Mouse (Mus musculus) forebrain, postnatal 0 days (tissue): ENCODE results near the gene Grin2c. TPM values are rescaled to one million over a fixed set of nuclear protein-coding genes. Genes with fewer than 3 reads are reported as not detected.

Experiments used
- ATAC-seq: fragments of 200-750 bp; cut with Nextera tagmentation; 2 replicates; pipeline ENCODE4 v1.8.0; 2017; ENCODE audit warnings: mild to moderate bottlenecking, moderate library complexity
- DNase-seq: peaks from one replicate; pipeline ENCODE4 v3.0.0-alpha.2; 2015
- H3K27ac ChIP-seq: fragments of 300-500 bp; sonication (generic); 2 replicates; pipeline ENCODE4 v1.5.1; 2014; ENCODE audit warnings: low read depth, mild to moderate bottlenecking, antibody characterized with exemption, low read length, moderate library complexity, mixed read lengths
- H3K27me3 ChIP-seq: fragments of 300-500 bp; sonication (generic); 2 replicates; pipeline ENCODE4 v1.6.1; 2014; ENCODE audit warnings: mild to moderate bottlenecking, low read length, mixed read lengths; ENCODE audit not compliant: insufficient read depth
- H3K36me3 ChIP-seq: fragments of 300-500 bp; sonication (generic); 2 replicates; pipeline ENCODE4 v1.6.1; 2014; ENCODE audit warnings: mild to moderate bottlenecking, moderate library complexity; ENCODE audit not compliant: insufficient read depth
- H3K4me1 ChIP-seq: fragments of 300-500 bp; sonication (generic); 2 replicates; pipeline ENCODE4 v1.6.1; 2014; ENCODE audit warnings: antibody characterized with exemption; ENCODE audit not compliant: insufficient read depth
- H3K4me2 ChIP-seq: fragments of 300-500 bp; sonication (generic); 2 replicates; pipeline ENCODE4 v1.6.1; 2014; ENCODE audit warnings: low read depth, mild to moderate bottlenecking, moderate library complexity
- H3K4me3 ChIP-seq: fragments of 300-500 bp; sonication (generic); 2 replicates; pipeline ENCODE4 v1.5.1; 2014; ENCODE audit warnings: low read depth, low read length, mixed read lengths
- H3K9ac ChIP-seq: fragments of 300-500 bp; sonication (generic); 2 replicates; pipeline ENCODE4 v1.6.1; 2014; ENCODE audit warnings: mild to moderate bottlenecking
- H3K9me3 ChIP-seq: fragments of 300-500 bp; sonication (generic); 2 replicates; pipeline ENCODE4 v1.6.1; 2016; ENCODE audit warnings: low read length
- CTCF ChIP-seq: sonication (generic); IDR thresholded peaks from 2 replicates; pipeline ENCODE4 v1.5.1; 2016; ENCODE audit warnings: antibody characterized with exemption, control low read depth, low read depth
- WGBS: fragments of 180-500 bp; shearing (Covaris S2); extraction: QIAGEN DNeasy Blood & Tissue Kit; methylation state at CpG from one replicate; pipeline ENCODE4 v1.1.7; 2014; 5-methylcytosine and 5-hydroxymethylcytosine counted together
- microRNA-seq, 2 experiments: library from miRNA; unstranded; fragments of <30 nt; microRNA quantifications; one replicate each; pipeline ENCODE4; 2016
- polyA plus RNA-seq: library from polyadenylated mRNA; unstranded; fragments of >200 nt; fragmentation: Nextera tagmentation; extraction: Ambion mirVana; gene quantifications from 2 replicates; pipeline ENCODE4 v1.2.1, GENCODE M21; 2015
- total RNA-seq: library from RNA; depleted of rRNA; stranded (reverse); fragments of >200 nt; gene quantifications from 2 replicates; pipeline ENCODE4 v1.2.3, GENCODE M21; 2014; rRNA removed

Grin2c gene
- total and polyA plus RNA-seq, 2 experiments from 2014 or later: 0.48 to 1.6 TPM

GRCm38 (mm10) chr11:115202756-115203155 is 64.3 kb downstream of the Grin2c start:
- Histone ChIP-seq H3K4me1 (no peaks in the 10 kb centered on the region), H3K4me3 (no peak overlapping the region), H3K4me2 (no peak overlapping the region), H3K27me3 (no peaks in the 10 kb centered on the region), H3K9ac (no peak overlapping the region), H3K9me3 (no peaks in the 10 kb centered on the region), H3K36me3 (peaks cover 38% of the 10 kb centered on the region), H3K27ac (no peak overlapping the region)
- ATAC-seq (no peak; the same call in 1 of the 2 replicates), DNase-seq (no peak)
- WGBS: 95% methylated on average over 9 of the region's 9 CpGs
- TF ChIP-seq CTCF: no peak

GRCm38 (mm10) chr11:115202316-115202715 is 64.7 kb downstream of the Grin2c start:
- TF ChIP-seq CTCF: peak; percentile 98
- Histone ChIP-seq H3K9ac (no peak overlapping the region), H3K4me2 (no peak overlapping the region), H3K27ac (no peak overlapping the region), H3K4me1 (no peaks in the 10 kb centered on the region), H3K36me3 (peaks cover 38% of the 10 kb centered on the region), H3K4me3 (no peak overlapping the region), H3K27me3 (no peaks in the 10 kb centered on the region), H3K9me3 (no peaks in the 10 kb centered on the region)
- WGBS: 15% methylated on average over 12 of the region's 12 CpGs
- DNase-seq (peak; percentile 90), ATAC-seq (peak; percentile 94)

- DNase-seq: no peak
- TF ChIP-seq CTCF: no peak
- no peak for ATAC-seq
- H3K4me1 ChIP-seq: no peaks in the 10 kb centered on the region
- no peak overlapping the region for H3K4me3 ChIP-seq
- H3K36me3 ChIP-seq: peaks cover 30% of the 10 kb centered on the region
- H3K27ac ChIP-seq: no peak overlapping the region
- no peaks in the 10 kb centered on the region for H3K9me3 ChIP-seq
- no peak overlapping the region for H3K4me2 ChIP-seq
- 94% methylated on average over 4 of the region's 4 CpGs for WGBS
- no peaks in the 10 kb centered on the region for H3K27me3 ChIP-seq
- no peak overlapping the region for H3K9ac ChIP-seq
Observed at GRCm38 (mm10) chr11:115200520-115200919, 66.5 kb downstream of the Grin2c start.

Small RNA genes within 50 kb of the gene (microRNA-seq; reads per million reads assigned to microRNA genes)
- gene Gm25837: 0 reads per million in 2 experiments

Other genes starting within 250 kb of the Grin2c start
- not detected in 2 replicates for gene Cd300ld4, start 240.2 kb downstream of the Grin2c start, total RNA-seq
- gene Cd300ld4, start 240.2 kb downstream of the Grin2c start, polyA plus RNA-seq: not detected in 2 replicates
- not detected in 2 replicates for gene Cd300ld5, start 229.5 kb downstream of the Grin2c start, total RNA-seq
- gene Cd300ld5, start 229.5 kb downstream of the Grin2c start, polyA plus RNA-seq: not detected in 2 replicates
- not detected in 2 replicates for gene Cd300ld3, start 218.8 kb downstream of the Grin2c start, total RNA-seq
- not detected in 2 replicates for gene Cd300ld3, start 218.8 kb downstream of the Grin2c start, polyA plus RNA-seq
- gene Cd300e, start 205.1 kb downstream of the Grin2c start, total RNA-seq: not detected in 2 replicates
- gene Cd300e, start 205.1 kb downstream of the Grin2c start, polyA plus RNA-seq: 0.09 TPM in 1 of 2 replicates, not detected in the other
- gene Rab37, start 175.8 kb downstream of the Grin2c start, total RNA-seq: 0.38 and 0.57 TPM in 2 replicates
- gene Rab37, start 175.8 kb downstream of the Grin2c start, polyA plus RNA-seq: 0.82 and 0.84 TPM in 2 replicates
- gene Cd300lf, start 133.3 kb downstream of the Grin2c start, total RNA-seq: 0.24 TPM in 1 of 2 replicates, not detected in the other
- gene Cd300lf, start 133.3 kb downstream of the Grin2c start, polyA plus RNA-seq: 0.05 and 0.18 TPM in 2 replicates
- 44.2 and 48.5 TPM in 2 replicates for gene Slc9a3r1, start 103.9 kb downstream of the Grin2c start, total RNA-seq
- 68.4 and 73.9 TPM in 2 replicates for gene Slc9a3r1, start 103.9 kb downstream of the Grin2c start, polyA plus RNA-seq
- 5.4 and 7.6 TPM in 2 replicates for gene Tmem104, start 79.8 kb downstream of the Grin2c start, total RNA-seq
- gene Tmem104, start 79.8 kb downstream of the Grin2c start, polyA plus RNA-seq: 8.8 and 9.9 TPM in 2 replicates
- gene Nat9, start 79.4 kb downstream of the Grin2c start, total RNA-seq: 19.2 and 20.3 TPM in 2 replicates
- gene Nat9, start 79.4 kb downstream of the Grin2c start, polyA plus RNA-seq: 17.7 and 18.6 TPM in 2 replicates
- 18.6 and 26.2 TPM in 2 replicates for gene Fdxr, start 9.8 kb upstream of the Grin2c start, total RNA-seq
- gene Fdxr, start 9.8 kb upstream of the Grin2c start, polyA plus RNA-seq: 14.0 and 16.4 TPM in 2 replicates
- gene Fads6, start 30.4 kb upstream of the Grin2c start, total RNA-seq: 3.8 and 6.5 TPM in 2 replicates
- gene Fads6, start 30.4 kb upstream of the Grin2c start, polyA plus RNA-seq: 0.47 and 0.48 TPM in 2 replicates
- 0.15 TPM in 1 of 2 replicates, not detected in the other for gene Otop2, start 39.9 kb upstream of the Grin2c start, total RNA-seq
- 0.10 and 0.13 TPM in 2 replicates for gene Otop2, start 39.9 kb upstream of the Grin2c start, polyA plus RNA-seq
- 0.23 and 0.33 TPM in 2 replicates for gene Ush1g, start 54.8 kb upstream of the Grin2c start, total RNA-seq
- 0.06 and 0.09 TPM in 2 replicates for gene Ush1g, start 54.8 kb upstream of the Grin2c start, polyA plus RNA-seq
- 0.31 and 0.48 TPM in 2 replicates for gene Otop3, start 67.5 kb upstream of the Grin2c start, total RNA-seq
- gene Otop3, start 67.5 kb upstream of the Grin2c start, polyA plus RNA-seq: 0.47 and 0.98 TPM in 2 replicates
- gene Hid1, start 100.5 kb upstream of the Grin2c start, total RNA-seq: 52.4 and 54.5 TPM in 2 replicates
- 42.8 and 46.6 TPM in 2 replicates for gene Hid1, start 100.5 kb upstream of the Grin2c start, polyA plus RNA-seq
- 43.0 and 45.8 TPM in 2 replicates for gene Cdr2l, start 114.7 kb upstream of the Grin2c start, total RNA-seq
- 14.4 and 16.9 TPM in 2 replicates for gene Cdr2l, start 114.7 kb upstream of the Grin2c start, polyA plus RNA-seq
- gene Mrpl58, start 136.5 kb upstream of the Grin2c start, total RNA-seq: 82.1 and 86.1 TPM in 2 replicates
- gene Mrpl58, start 136.5 kb upstream of the Grin2c start, polyA plus RNA-seq: 201 and 203 TPM in 2 replicates
- gene Atp5h, start 152.7 kb upstream of the Grin2c start, total RNA-seq: 339 and 418 TPM in 2 replicates
- 808 and 932 TPM in 2 replicates for gene Atp5h, start 152.7 kb upstream of the Grin2c start, polyA plus RNA-seq
- gene Kctd2, start 152.9 kb upstream of the Grin2c start, total RNA-seq: 31.7 TPM in 2 replicates
- 27.1 and 29.3 TPM in 2 replicates for gene Kctd2, start 152.9 kb upstream of the Grin2c start, polyA plus RNA-seq
- not detected in 2 replicates for gene Trim80, start 173.3 kb upstream of the Grin2c start, total RNA-seq
- gene Trim80, start 173.3 kb upstream of the Grin2c start, polyA plus RNA-seq: not detected in 2 replicates
- not detected in 2 replicates for gene Slc16a5, start 195.2 kb upstream of the Grin2c start, total RNA-seq
- 0.06 and 0.07 TPM in 2 replicates for gene Slc16a5, start 195.2 kb upstream of the Grin2c start, polyA plus RNA-seq
- gene Armc7, start 208.4 kb upstream of the Grin2c start, total RNA-seq: 11.2 and 14.2 TPM in 2 replicates
- 8.5 and 11.2 TPM in 2 replicates for gene Armc7, start 208.4 kb upstream of the Grin2c start, polyA plus RNA-seq
- gene Nt5c, start 224.6 kb upstream of the Grin2c start, total RNA-seq: 59.6 and 84.6 TPM in 2 replicates
- gene Nt5c, start 224.6 kb upstream of the Grin2c start, polyA plus RNA-seq: 136 and 143 TPM in 2 replicates
- gene Jpt1, start 247.1 kb upstream of the Grin2c start, total RNA-seq: 1,009 and 1,140 TPM in 2 replicates
- gene Jpt1, start 247.1 kb upstream of the Grin2c start, polyA plus RNA-seq: 1,672 and 1,955 TPM in 2 replicates